Mouse (Mus musculus): ENCODE measurements around the gene Ror1.

Gene Ror1

GRCm38 (mm10) chr4:100328361-100328970, 232.9 kb downstream of the Ror1 start:
- no peak for DNase-seq

GRCm38 (mm10) chr4:100335168-100335567, 239.6 kb downstream of the Ror1 start:
- no peak for DNase-seq

- DNase-seq, result no peak
Measured at GRCm38 (mm10) chr4:100347791-100348190, 252.2 kb downstream of the Ror1 start.

- DNase-seq, result no peak
Measured at GRCm38 (mm10) chr4:100350106-100350795, 254.7 kb downstream of the Ror1 start.

DNA sequence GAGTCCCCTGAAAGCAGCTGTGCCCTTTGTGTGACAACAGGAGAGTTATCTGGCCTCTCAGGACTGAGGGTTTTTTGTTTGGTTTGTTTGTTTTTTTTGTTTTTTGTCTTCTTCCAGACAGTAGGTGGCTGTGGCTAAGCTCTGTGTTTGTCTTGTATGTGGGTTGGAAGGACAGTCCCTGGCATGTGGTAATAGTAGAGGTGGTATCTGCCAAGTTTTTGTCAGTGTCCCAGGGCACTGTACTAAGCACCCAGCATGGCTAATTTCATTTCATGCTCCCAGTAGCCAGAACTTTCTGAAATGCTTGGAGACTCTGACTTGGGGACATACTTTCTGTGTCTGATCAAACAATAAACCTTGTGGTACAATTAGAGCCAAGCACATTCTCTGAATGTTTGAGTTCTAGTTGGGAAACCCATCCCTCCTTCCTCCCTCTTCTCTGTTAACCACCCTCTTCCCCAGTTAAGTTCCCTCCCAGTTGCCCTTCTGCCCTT, 256.3 kb downstream of the Ror1 start:
- no peak for DNase-seq

GRCm38 (mm10) chr4:100355566-100355965, 260.0 kb downstream of the Ror1 start:
- peak; percentile 1 for DNase-seq

DNA sequence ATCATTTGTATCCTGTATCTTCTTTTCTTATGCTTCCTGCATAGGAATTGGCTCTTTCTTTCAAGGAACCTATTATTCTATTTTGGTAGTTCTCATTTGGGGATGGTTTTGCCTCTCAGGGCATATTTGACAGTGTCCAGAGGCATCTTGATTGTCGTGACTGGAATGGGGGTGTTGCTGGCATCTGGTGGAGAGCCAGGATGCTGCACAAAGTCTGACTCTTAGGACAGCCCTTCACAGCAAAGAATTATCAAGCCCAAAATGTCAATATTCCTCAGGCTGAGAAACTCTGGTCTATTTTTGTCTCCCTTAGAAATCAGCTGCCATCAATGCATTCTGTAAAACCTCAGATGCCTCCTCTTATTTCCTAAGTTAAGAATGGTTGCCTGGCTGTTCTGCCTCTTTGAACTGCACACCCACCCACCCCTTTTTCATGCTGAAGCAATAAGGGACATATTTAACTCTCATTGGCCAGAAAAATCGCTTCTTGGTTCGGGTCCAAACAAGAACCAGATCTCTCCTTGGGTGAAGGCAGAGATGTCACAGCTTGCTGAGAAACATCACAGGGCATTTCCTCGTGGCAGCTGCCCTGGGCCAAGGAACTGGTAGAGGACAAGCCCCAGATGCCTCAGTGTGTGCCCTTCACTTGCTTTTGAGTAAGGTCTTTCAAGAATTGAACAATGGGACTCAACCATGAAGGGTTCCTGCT, 262.4 kb downstream of the Ror1 start:
- no peak for DNase-seq

DNA sequence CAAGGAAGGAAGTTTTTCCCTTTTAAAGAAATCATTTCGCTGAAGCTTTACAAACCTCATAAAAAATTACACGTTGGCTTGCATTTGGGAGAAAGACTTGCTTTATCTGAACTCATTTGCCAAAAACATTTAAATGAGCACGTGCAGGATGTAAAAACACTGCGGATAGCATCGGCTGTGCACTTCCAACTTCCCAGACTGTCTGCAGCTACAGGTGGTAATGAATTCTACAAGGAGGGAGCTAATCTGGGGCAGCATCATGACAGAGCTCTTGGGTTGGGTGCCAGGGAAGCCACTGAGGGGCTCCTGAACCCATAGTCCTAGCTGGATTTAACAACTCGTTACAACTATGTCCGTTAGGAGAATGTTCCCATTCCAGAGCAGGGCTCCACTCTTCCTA, 268.1 kb downstream of the Ror1 start:
- DNase-seq, result no peak

DNA sequence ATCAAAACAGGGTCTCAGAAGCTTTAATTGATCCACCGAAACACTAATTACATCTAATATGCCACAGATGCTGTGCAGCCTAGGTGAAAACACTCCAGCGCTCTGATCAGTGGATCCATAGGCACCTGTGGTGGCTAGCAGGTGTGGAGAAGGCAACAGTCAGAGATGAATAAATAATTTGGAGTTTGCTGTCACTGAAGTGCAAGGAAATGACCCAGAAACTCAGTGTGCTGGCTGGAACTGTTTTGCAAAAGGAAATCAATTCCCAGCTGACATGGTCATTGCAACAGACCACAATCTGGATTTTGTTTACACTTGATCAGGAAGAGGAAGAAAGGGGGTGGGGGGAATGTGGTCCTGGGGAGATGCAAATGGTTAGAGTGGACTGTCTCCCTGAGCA, 273.1 kb downstream of the Ror1 start:
- DNase-seq, result no peak

DNA sequence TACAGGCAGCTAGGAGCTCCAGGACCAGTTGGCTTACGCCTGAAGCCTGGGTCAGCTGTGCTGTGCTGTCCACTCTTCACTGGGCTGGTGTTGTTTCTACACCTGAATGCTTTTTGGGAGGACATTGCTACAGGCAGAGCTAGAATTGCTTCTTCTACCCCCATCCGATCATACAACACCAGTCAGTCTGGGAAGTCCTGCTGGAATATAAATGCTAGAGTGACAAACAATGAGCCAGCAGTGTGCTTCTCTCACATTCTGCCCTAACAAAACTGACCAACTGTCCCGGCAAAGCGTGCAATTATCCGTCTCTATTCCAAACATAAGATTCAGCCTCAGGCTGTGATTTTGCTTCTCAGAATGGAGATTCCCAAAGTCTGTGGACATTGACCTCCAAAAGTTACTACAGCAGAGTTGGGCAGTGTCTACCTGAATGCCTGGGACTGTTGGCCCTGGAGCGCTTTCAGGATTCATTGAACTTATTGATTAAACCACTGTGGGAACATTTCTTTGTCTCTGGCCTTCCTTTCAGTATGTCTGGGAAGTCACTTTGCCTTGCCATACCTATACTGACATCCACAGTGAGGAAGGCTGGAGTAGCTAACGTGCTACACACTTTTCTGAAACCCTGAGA, 274.1 kb downstream of the Ror1 start:
- DNase-seq, result no peak

- DNase-seq, result no peak
Measured at GRCm38 (mm10) chr4:100372806-100373205, 277.2 kb downstream of the Ror1 start.

GRCm38 (mm10) chr4:100373780-100374179, 278.2 kb downstream of the Ror1 start:
- no peak for DNase-seq

DNA sequence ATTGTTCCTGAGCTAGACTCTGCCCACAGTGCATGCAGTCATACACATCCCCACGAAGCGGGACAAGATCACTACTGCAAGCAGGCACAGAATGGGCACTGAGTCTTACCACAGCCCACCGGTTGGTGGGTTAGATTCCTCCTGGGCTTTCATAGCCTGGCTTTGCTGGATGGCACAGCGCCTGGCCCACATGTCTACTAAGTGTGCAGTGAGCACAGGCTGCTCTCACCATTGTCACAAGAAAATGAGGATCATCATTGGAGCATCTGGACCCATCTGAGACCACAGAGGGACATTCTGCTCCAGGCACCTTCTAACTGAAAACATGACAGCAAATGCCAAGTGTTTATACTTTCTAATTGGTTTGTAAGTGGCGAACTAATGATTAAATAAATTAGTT, 279.7 kb downstream of the Ror1 start:
- DNase-seq, result no peak

- DNase-seq, result no peak
Measured at GRCm38 (mm10) chr4:100376163-100376562, 280.6 kb downstream of the Ror1 start.

DNA sequence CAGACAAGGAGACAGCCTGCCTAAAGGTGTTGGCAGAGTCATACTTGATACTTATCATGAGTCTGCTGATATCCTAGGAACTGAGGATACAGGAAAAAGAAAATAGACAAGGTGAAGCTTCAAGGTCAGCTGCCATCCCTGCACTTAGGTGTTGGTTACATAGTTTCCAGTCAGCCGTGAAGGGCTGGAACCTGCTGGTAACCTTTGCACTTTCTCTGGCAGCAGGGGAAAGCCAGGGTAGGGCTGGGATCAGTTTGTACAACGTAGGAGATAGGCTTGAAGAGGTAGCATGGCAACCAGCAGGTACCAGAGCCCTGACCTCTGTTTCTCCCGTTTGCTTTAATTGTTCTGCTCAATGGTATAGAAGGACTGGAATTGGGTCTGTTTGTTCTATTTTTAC, 281.6 kb downstream of the Ror1 start:
- no peak for DNase-seq

GRCm38 (mm10) chr4:100377996-100378395, 282.4 kb downstream of the Ror1 start:
- no peak for DNase-seq

DNA sequence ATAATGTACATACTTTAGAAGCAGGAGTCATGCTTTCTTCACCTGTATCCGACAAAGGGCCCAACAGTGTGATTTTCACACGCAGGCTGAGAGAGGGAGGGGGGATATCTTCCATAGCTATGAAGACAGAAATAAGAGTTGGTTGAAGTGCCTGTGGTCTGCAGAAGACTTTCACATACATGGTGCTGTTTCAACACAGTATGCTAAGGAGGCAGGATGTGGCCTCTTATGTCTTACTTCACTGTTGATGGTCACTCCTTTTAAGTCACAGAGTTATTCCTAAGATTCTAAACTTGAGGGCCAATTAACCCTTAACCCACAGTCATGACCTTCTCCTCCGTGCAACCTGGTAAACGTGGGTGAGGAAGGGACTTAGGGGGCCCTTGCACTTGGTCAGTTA, 286.2 kb downstream of the Ror1 start:
- no peak for DNase-seq

- no peak for DNase-seq
Measured at GRCm38 (mm10) chr4:100386272-100386988, 290.8 kb downstream of the Ror1 start.

GRCm38 (mm10) chr4:100390436-100390835, 294.8 kb downstream of the Ror1 start:
- DNase-seq, result no peak

DNA sequence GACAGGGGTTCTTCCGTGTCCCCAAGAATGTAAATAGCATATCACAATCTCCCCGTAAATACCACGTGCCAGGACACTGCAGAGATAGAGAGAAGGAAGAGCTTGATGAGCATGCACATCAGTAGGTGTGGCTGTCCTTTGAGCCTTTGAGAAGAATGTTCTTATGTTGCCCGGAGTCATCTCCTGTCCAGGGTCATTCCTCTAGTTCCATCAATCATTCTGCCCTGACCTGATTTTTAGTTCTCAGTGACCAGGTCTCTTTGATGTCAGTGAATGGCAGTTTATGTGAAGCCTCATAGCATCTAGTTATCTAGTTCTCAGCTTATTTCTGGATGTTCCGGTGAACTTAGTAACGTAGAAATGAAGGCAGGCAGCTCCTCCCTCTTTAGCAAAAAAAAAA, 295.4 kb downstream of the Ror1 start:
- no peak for DNase-seq

DNA sequence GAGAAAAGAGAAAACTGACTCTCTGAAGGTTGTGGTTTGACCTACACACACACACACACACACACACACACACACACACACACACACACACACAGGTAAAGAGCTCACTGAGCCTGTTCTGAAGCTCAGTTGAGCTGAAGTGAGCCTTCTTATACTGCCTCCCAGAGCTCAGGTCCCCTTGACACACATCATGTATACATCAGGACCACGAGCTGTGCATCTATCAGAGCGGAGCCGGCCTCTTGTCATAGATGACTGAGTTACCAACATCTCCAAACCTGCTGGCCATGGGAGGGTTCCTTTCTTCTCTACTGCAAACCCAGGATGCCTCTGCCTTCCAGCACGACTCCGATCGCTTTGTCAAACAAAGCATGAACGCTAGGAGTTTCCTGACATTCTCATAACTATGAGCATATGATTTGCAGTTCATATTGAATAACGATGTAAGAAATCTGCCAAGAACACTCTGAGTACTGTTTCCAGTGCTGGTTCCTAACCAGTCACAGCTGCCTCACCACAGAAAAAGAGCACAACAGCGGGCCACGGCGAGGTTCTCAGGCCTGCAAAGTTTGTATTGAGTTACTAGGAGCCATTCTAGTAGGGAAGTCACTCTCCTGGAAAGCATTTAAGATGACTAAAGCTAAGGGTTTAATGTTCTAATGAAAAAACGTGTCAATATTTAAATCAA, 297.9 kb downstream of the Ror1 start:
- no peak for DNase-seq

DNA sequence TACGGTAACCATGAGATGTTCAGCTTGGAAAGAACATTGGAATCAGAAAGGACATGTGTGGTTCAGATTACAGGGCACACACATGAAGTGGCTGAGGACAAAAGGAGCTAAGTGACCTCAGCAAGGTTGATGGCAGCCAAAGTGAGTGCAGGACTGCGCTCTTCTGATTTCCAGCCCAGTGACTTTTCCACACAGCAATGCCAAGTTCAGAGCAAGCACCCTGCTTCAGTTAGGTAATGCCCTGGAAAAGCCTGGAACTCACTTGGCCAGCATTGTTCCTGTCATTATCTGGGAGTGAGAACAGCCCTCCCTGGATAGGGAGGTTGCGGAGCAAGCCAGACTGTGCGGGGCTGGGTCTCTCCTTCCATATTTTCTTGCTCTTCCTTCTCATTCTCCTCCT, 299.8 kb downstream of the Ror1 start:
- DNase-seq, result no peak

Measured in thymus, postnatal 25 days (tissue).